Mouse (Mus musculus): ENCODE data around the gene Smurf1. TPM values are rescaled to one million over a fixed set of nuclear protein-coding genes. Genes with fewer than 3 reads are reported as not detected.

Smurf1 gene
- 10 to 100 TPM; 20.3 to 25.8 (median 22.7) TPM for total RNA-seq (2022)

DNA sequence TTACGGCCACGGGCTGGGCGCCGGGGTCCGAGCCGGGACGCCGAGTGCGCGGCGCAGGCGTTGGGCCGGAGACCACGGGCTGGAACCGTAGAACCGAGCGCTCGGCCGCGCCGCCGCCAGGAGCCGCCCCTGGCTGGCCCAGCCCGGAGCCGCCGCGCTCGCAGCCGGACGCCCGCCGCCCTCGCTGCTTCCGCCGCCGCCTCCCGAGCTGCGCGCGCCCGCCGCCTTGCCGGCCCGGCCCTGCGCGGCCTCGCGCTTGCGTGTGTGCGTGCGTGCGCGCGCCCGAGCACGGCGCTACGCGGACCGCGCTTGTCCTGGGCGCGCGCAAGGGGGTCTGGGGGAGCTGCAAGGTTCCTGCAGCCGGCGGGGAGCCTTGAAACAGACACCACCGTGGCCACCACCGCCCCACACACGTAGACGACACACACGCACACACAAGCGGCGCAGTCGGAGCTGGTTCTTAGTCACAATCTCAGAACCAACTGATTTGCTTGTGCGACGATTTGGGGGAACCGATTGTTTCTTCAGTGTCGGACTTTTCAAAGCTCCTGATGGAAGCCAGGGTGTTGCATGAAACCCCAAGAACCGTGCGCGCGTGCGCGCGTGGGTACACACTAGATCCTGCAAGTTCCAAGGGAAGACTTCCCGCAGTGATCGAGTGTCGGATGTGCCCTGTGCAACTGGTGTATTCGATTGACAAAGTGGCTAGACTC lies at the start of gene Smurf1:
Gene Smurf1 (minus strand): TSS at position 209 of the 713 bp plus-strand sequence.
- DNase-seq: peak; percentile 62

- no peak for DNase-seq
Observed at GRCm38 (mm10) chr5:145014278-145014677, 48.6 kb upstream of the Smurf1 start.

DNA sequence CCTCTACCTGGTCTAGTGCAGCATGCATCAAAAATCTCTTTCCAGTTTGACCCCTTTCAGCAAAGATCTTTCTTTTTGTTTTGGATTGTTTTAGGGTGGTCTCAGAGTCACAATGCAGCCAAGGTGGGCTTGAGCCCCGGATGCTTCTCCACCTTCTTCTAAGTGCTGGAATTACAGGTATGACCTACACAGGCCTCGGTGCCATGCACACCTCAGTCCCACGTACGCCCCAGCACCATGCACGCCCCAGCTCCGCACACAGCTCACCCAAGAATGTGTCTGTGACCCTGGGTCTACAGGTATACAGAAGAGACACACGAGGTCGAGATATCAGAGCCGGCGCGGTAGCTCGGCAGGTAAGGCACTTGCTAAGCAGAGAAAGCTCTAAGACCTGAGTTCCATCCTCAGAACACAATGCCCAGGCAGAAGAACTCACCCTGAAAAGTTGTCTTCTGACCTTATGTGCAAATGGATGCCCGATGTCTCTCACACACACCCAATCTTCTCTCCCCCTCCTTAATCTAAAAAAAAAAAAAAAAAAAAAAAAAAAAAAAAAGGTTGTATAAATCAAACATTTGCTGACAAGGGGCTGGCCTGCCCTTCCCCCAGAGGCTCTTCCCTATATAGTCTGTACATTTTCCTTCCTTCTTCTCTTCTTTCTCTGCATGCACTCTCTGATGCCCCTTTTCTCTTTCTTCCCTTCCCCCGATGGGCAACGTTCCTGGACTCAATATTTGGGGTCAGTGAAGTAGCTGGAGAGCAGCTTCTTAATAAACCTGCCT lies 43.4 kb upstream of the Smurf1 start:
- DNase-seq: no peak

DNA sequence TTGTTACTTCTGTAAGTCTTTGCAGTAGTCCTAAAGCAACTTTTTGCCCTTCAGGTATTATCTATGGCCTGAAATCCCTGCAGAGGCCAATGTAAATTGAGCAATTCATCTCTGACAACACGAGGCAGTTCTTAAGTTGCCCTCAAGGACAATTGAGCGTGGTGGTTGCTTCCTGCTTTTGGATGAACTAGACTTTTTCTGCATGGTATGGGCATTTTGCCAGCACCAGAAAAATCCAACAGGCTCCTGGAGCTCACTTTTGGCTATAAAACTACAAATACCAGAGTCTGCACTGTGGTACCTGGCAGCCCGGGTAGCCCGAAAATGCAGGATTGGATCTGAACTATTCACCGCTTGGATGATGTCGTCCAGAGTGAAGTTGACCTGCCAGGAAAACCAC lies 39.9 kb upstream of the Smurf1 start:
- DNase-seq: peak; percentile 27

DNA sequence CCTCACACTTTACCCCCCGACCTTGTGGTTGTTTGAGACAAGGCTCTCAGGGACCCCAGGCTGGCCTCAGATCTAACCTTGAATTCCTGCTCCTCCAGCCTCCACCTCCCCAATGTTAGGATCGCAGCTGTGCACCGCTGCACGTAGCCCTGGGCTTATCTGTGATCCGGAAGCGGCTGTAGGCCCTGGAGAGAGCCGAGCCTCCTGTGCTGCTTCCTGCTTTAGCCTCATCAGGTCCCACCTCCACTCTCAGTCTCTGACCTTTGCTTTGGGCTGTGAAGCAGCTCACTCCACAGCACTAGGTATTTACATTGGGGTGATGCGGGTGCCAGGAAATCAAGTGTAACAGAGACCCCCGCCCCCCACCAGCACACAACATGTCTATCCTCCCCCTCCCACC lies 38.8 kb upstream of the Smurf1 start:
- no peak for DNase-seq

DNA sequence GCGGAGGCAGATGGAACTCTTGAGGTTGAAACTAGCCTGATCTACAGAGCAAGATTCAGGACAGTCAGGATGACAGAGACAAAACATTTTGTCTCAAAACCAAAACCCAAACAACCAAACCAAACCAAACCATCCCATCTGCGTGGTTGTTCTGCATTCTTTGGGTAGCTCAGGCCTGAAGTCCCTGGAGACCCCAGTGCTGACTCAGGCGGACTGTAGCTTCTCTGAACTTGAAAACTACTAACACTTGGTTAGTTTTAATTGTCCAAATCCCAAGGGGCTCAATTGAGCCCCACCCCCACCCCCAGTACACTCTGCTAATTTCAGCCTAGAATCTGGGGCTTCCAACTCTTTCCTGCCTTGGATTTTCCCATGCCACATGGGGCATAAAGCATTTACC lies 37.7 kb upstream of the Smurf1 start:
- DNase-seq: no peak

DNA sequence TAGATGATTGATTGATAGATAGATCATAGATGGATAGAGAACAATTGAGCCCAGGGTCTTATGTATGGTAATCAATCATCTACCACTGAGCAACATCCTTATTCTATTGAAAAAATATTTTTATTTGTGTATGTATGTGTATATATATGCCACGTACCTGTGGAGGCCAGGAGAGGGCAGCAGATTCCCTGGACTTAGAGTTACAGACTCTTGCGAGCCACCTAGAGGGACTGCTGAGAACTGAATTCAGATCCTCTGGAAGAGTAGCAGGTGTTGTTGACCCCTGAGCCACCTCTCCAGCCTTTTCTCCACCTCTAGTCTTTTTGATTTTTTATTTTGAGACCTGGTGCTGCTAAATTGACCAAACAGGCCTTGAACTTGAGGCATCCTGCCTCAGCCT lies 32.8 kb upstream of the Smurf1 start:
- DNase-seq: no peak

DNA sequence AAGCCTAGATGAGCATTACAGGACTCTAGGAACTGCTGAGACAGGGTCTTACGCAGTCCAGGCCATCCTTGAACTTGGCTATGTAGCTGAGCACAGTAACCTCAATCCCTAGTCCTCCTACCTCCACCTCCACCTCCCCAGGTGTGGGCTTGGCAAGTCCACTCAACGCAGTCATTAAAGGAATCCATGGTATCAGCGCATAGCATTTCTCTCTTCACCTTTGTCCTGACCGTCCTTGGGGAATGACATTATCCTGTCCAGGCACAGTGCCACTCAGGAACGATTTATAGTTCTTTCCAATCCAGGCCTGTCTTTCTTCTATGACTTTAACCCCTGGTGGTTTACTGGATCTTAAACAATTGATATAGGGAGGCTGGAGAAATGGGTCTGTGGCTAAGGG lies 24.8 kb upstream of the Smurf1 start:
- DNase-seq: no peak

- DNase-seq: no peak
Observed at GRCm38 (mm10) chr5:144990051-144990450, 24.4 kb upstream of the Smurf1 start.

GRCm38 (mm10) chr5:144989061-144989405 lies 23.4 kb upstream of the Smurf1 start:
- no peak for DNase-seq

GRCm38 (mm10) chr5:144988340-144989060 lies 22.9 kb upstream of the Smurf1 start:
- DNase-seq: peak; percentile 21

GRCm38 (mm10) chr5:144987561-144987960 lies 21.9 kb upstream of the Smurf1 start:
- DNase-seq: no peak

DNA sequence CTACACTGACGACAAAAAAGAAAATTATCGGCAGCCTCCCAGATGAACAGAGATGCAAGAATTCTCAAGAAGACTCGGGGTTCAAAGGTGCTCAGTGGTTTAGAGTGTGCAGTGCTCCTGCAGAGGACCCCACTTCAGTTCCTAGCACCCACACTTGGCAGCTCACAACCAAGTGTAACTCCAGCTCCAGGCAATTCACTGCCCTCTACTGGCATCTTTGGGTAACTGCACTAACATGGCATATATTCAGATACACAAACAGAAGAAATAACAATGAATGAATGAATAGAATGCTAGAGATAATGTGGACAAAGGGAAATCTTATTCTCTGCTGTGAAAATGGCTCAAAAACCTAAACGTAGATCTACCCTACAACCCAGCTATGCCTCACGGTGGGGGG lies 19.2 kb upstream of the Smurf1 start:
- no peak for DNase-seq

- no peak for DNase-seq
Observed at GRCm38 (mm10) chr5:144983227-144983626, 17.6 kb upstream of the Smurf1 start.

GRCm38 (mm10) chr5:144979110-144979509 lies 13.5 kb upstream of the Smurf1 start:
- DNase-seq: no peak

DNA sequence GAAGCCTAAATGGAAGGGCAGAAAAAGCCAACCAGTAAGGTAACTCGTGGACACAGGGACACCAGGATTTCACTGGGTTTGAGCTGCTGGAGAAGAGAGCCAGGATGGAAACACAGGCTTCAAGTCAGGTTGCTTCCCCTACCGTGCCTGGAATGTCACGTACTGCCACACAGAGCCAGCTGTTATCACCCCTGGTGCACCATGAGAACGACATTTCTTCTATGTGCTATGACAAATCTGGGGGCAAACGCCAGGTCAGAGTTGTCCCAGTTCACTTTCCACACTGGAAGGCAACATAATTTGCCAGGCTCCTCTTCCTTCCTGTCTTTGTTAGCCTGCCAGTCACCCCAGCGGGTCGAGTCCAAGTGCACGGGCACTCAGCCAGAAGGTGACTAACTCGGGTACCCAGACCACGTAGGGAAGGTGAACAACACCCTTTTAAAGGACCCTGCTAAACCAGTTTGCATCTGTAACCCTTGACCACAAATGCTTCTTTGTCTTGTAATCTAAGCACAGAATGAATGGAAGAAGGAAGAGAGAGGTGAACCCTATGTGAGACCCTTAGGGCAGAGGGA lies 13.0 kb upstream of the Smurf1 start:
- DNase-seq: peak; percentile 35

GRCm38 (mm10) chr5:144971266-144971665 lies 5.6 kb upstream of the Smurf1 start:
- DNase-seq: no peak

DNA sequence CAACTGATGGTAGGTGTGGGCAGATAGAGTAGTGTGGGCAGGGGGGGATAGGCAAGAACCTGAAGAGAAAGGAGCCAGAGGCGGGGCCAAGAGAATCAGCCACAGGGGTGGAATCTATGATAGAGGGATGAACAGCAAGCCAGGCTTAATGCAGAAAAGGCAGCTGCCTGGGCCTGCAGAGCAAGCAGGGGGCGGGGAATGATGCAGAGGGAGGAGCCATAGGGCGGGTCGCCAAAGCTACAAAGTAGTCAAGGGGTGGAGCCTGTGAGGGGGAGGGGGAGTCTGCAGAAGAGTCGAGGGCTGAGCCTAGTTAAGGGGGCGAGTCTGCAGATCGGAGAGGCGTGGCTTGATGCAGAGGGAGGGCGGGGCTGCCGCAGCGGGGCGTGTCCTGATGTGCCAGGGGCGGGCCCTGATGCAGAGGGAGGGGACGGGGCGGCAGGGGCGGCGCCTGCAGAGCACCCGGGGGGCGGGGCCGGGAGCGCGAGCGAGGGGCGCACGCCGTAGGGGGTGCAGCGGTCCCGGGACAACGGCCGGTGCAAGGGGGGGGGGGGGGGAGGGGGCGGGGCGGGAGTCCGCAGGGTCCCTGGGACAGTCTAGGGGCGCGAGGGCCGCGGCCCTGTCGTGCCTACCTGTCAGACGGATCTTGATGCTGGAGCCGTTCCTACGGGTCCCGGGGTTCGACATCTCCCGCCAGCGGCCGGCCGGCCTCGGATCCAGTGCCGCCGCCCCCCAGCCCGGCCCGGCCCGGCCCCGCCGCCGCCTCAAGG lies 592 bp downstream of the Smurf1 start:
- peak; percentile 84 for DNase-seq

DNA sequence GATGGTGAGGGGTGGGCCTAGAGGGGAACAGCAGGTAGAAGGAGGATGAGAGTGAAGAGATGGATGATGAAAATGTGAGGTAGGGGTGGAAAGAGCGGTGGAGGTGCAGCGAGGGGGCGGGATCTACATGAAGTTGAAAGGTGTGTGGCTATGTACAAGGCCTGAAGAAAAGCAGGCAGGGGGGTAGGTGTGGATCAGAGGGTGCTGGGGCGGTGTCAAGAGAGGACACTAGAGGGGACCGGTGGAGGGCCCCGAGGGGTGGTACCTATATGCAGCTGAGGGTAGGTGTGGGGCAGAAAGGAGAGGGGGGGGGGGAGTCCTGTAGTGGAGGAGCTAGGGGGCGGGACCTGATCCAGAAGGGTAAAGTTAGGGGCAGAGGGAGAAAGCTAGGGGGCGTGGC lies 1.2 kb downstream of the Smurf1 start:
- DNase-seq: no peak

GRCm38 (mm10) chr5:144963817-144964261 lies 1.8 kb downstream of the Smurf1 start:
- peak; percentile 34 for DNase-seq

- no peak for DNase-seq
Observed at GRCm38 (mm10) chr5:144963401-144963800, 2.2 kb downstream of the Smurf1 start.

GRCm38 (mm10) chr5:144958271-144958670 lies 7.4 kb downstream of the Smurf1 start:
- DNase-seq: no peak

All from adrenal gland, adult 8-10 months (tissue).